Mouse (Mus musculus) megakaryocyte, embryonic 14.5 days (primary cell): Measurements from ENCODE around the gene Itgad.

Experiments used
- FLI1 ChIP-seq: IDR thresholded peaks from 2 replicates; pipeline ENCODE4 v1.6.1; 2012; ENCODE audit warnings: low read length, inconsistent platforms, mixed read lengths
- GATA1 ChIP-seq: IDR thresholded peaks from 3 replicates; pipeline ENCODE4 v1.6.1; 2012; ENCODE audit warnings: mixed read lengths, low read length, inconsistent platforms, borderline replicate concordance

GRCm38 (mm10) chr7:128242331-128242730, 88.2 kb downstream of the Itgad start:
- no peak for TF ChIP-seq GATA1
- TF ChIP-seq FLI1: no peak
